Mouse (Mus musculus): Measurements from ENCODE around the gene Tmem81.

Gene Tmem81

GRCm38 (mm10) chr1:132519734-132520133 is 13.7 kb downstream of the Tmem81 start:
- no peak for DNase-seq (ENCODE audit: low read depth, low spot score)

GRCm38 (mm10) chr1:132520764-132521163 is 14.7 kb downstream of the Tmem81 start:
- no peak for DNase-seq (ENCODE audit: low read depth, low spot score)

- no peak for DNase-seq (ENCODE audit: low read depth, low spot score)
Measured at GRCm38 (mm10) chr1:132523048-132523447, 17.0 kb downstream of the Tmem81 start.

GRCm38 (mm10) chr1:132523920-132524319 is 17.9 kb downstream of the Tmem81 start:
- DNase-seq (ENCODE audit: low read depth, low spot score), result no peak

GRCm38 (mm10) chr1:132525832-132526231 is 19.8 kb downstream of the Tmem81 start:
- no peak for DNase-seq (ENCODE audit: low read depth, low spot score)

- DNase-seq (ENCODE audit: low read depth, low spot score), result no peak
Measured at GRCm38 (mm10) chr1:132528071-132528470, 22.0 kb downstream of the Tmem81 start.

GRCm38 (mm10) chr1:132528647-132529334 is 22.8 kb downstream of the Tmem81 start:
- DNase-seq (ENCODE audit: low read depth, low spot score), result no peak

GRCm38 (mm10) chr1:132530631-132531191 is 24.7 kb downstream of the Tmem81 start:
- DNase-seq (ENCODE audit: low read depth, low spot score), result no peak

- no peak for DNase-seq (ENCODE audit: low read depth, low spot score)
Measured at GRCm38 (mm10) chr1:132532521-132532920, 26.5 kb downstream of the Tmem81 start.

- DNase-seq (ENCODE audit: low read depth, low spot score), result no peak
Measured at GRCm38 (mm10) chr1:132533840-132534239, 27.8 kb downstream of the Tmem81 start.

GRCm38 (mm10) chr1:132535541-132535940 is 29.5 kb downstream of the Tmem81 start:
- DNase-seq (ENCODE audit: low read depth, low spot score), result no peak

GRCm38 (mm10) chr1:132536416-132536815 is 30.4 kb downstream of the Tmem81 start:
- no peak for DNase-seq (ENCODE audit: low read depth, low spot score)

GRCm38 (mm10) chr1:132537736-132538135 is 31.7 kb downstream of the Tmem81 start:
- DNase-seq (ENCODE audit: low read depth, low spot score), result no peak

- no peak for DNase-seq (ENCODE audit: low read depth, low spot score)
Measured at GRCm38 (mm10) chr1:132540701-132541100, 34.7 kb downstream of the Tmem81 start.

- DNase-seq (ENCODE audit: low read depth, low spot score), result peak; percentile 65
Measured at GRCm38 (mm10) chr1:132541171-132541823, 35.3 kb downstream of the Tmem81 start.

- DNase-seq (ENCODE audit: low read depth, low spot score), result no peak
Measured at GRCm38 (mm10) chr1:132541824-132542599, 36.0 kb downstream of the Tmem81 start.

GRCm38 (mm10) chr1:132542762-132543306 is 36.8 kb downstream of the Tmem81 start, which contains the start of gene Cntn2:
Cntn2 (minus strand) TSS chr1:132543256.
- no peak for DNase-seq (ENCODE audit: low read depth, low spot score)

- no peak for DNase-seq (ENCODE audit: low read depth, low spot score)
Measured at GRCm38 (mm10) chr1:132543789-132544188, 37.8 kb downstream of the Tmem81 start.

GRCm38 (mm10) chr1:132557901-132558631 is 52.0 kb downstream of the Tmem81 start:
- DNase-seq (ENCODE audit: low read depth, low spot score), result no peak

Data from WW6 (cell line).